Mouse (Mus musculus): ENCODE data around the gene Cyth1. TPM values are rescaled to one million over a fixed set of nuclear protein-coding genes. Genes with fewer than 3 reads are reported as not detected.
A peak's percentile ranks its signal among the peaks of the same experiment; 100 is the strongest.

Gene Cyth1
- polyA plus RNA-seq, 1 experiment from 2014 or later: 11.3 TPM

DNA sequence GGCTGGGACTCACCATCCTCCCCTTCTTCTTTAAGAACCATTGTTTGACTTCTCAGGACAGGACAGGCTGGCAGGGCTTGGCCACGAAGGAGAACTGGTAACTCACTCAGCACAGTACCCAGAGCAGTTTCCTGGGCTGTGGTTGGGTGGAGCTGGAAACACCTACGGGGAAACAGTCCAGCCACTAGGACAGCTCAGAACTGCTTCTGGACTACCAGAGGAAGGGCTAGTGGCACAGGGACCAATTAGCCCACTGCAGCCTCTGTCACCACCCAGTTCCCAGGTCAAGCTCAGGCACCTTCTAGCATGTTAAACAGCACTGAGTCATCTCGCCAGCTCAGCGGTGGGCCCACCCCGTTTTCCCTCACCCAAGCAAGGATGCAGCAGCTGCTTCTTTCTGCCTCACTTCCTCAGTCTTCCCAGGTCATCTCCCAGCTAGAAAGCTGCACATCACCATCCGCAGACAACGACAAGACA, 35.7 kb downstream of the Cyth1 start:
- Histone ChIP-seq H3K27me3 (ENCODE audit: low read depth, poor library complexity, severe bottlenecking) (no peaks in the 10 kb centered on the region), H3K4me1 (peaks cover 50% of the 10 kb centered on the region), H3K9me3 (replicated peaks) (no peaks in the 10 kb centered on the region), H3K36me3 (no peaks in the 10 kb centered on the region), H3K27ac (replicated peaks) (no peak overlapping the region), H3K4me3 (no peak overlapping the region)
- WGBS: 81% methylated on average over 7 of the region's 7 CpGs
- no peak for DNase-seq (ENCODE audit: low spot score)

DNA sequence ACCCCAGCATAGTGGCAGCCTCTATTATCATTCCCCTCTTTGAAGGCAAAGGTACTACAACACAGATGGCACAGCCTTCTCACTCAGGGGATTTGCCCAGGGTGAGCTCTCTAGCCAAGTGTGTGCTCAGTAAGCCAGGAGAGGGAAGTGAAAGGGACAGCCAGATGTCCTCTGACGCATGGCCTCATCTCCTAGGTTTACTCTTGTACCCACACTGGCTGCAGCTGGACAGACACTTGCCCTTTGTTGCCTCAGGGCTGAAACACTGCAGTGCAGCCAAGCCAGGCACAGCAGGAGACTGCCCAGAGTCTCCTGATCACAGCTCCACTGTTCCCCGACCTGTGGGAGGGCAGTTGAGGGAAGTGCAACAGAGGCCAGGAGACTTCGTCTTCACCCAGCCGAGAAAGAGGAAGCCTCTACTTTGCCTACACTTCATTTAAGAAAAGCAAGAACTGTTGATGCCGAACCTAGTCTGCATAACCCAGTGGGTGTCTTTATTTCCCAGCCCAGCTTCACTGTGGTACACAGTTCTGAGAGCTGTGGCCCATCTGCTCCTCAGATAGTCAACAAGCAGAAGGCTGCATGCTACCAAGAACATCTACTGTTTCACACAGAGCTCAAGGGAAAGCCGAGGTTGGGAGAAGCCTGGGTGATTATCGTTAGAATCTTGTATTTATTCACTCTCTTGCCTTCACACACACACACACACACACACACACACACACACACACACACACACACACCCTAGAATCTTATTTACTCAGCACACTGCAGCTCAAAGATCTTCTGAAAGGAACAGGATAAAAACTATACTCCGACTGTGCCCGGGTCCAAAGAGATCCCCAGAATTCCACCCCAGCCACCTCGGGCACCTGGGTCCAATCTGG, 36.4 kb downstream of the Cyth1 start:
- peak overlapping the region; percentile 56 for H3K27ac ChIP-seq (replicated peaks)
- H3K36me3 ChIP-seq: no peaks in the 10 kb centered on the region
- H3K27me3 ChIP-seq (ENCODE audit: low read depth, poor library complexity, severe bottlenecking): no peaks in the 10 kb centered on the region
- WGBS: 48% methylated on average over 10 of the region's 10 CpGs
- no peak for DNase-seq (ENCODE audit: low spot score)
- H3K4me3 ChIP-seq: no peak overlapping the region
- no peaks in the 10 kb centered on the region for H3K9me3 ChIP-seq (replicated peaks)
- peaks cover 57% of the 10 kb centered on the region for H3K4me1 ChIP-seq

DNA sequence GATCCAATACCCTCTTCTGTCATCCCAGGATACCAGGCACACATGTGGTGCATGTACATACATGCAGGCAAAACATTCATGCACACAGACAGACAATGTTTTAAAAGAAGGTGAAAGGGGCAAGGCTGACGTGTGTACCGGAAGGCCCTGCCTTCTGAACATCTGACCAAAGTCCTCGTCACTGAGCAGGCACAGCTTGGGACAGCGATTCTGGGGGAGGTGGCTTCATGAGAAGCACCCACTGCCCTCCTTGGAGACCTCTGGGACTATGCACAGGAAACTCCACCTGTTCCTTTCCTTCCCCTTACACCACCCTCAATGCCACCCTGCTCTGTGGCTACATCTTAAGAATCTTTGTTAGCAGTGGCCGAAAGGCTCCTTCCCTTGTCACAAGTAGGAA, 37.4 kb downstream of the Cyth1 start:
- no peaks in the 10 kb centered on the region for H3K9me3 ChIP-seq (replicated peaks)
- no peak for DNase-seq (ENCODE audit: low spot score)
- peak overlapping the region; percentile 56 for H3K27ac ChIP-seq (replicated peaks)
- 90% methylated on average over 5 of the region's 5 CpGs for WGBS
- H3K4me1 ChIP-seq: peaks cover 57% of the 10 kb centered on the region
- no peak overlapping the region for H3K4me3 ChIP-seq
- H3K36me3 ChIP-seq: no peaks in the 10 kb centered on the region
- H3K27me3 ChIP-seq (ENCODE audit: low read depth, poor library complexity, severe bottlenecking): no peaks in the 10 kb centered on the region

DNA sequence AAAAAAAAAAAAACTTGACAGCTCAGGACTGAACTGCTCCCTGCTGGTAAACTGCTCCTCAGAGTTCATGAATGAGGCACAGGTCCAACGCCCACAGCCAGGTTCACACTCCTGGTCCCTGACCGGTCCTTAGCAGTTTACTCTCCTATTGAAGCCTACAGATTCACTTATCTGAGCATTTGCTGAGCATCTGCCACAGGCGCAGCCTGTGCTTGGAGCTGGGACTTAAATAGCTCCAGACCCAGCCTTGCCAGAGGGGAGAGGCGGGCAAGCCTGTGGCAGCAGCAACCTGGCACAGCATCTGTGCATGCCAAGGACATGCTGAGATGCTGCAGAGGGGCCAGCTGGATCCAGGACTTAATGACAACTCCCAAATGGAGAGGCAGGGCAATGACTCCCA, 38.3 kb downstream of the Cyth1 start:
- Histone ChIP-seq H3K4me3 (no peak overlapping the region), H3K27me3 (ENCODE audit: low read depth, poor library complexity, severe bottlenecking) (no peaks in the 10 kb centered on the region), H3K9me3 (replicated peaks) (no peaks in the 10 kb centered on the region), H3K27ac (replicated peaks) (peak overlapping the region; percentile 38; the same call in 1 of the 2 replicates), H3K4me1 (peaks cover 57% of the 10 kb centered on the region), H3K36me3 (no peaks in the 10 kb centered on the region)
- 93% methylated on average over 4 of the region's 4 CpGs for WGBS
- DNase-seq (ENCODE audit: low spot score): no peak

DNA sequence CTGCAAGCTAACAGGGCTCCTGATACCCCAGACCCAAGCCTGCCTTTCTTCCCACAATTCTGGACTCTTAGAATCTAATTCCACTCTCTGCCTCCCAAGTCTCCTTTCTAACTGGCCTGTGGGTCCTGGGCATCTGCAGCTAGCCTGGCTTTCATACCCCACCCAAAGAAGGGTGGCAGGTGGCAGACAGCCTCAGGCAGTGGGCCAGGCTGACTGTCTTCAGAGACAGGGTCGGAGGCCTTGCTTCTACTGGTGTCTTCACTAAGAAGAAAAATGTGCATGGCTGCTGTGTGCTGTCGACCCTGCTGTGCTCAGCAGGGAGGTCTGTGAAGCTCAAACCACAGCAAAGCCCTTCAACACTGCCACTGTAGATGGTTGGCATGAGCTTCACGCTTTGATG, 39.0 kb downstream of the Cyth1 start:
- Histone ChIP-seq H3K4me3 (no peak overlapping the region), H3K27me3 (ENCODE audit: low read depth, poor library complexity, severe bottlenecking) (no peaks in the 10 kb centered on the region), H3K27ac (replicated peaks) (peak overlapping the region; percentile 29; the same call in 1 of the 2 replicates), H3K36me3 (no peaks in the 10 kb centered on the region), H3K4me1 (peaks cover 57% of the 10 kb centered on the region), H3K9me3 (replicated peaks) (no peaks in the 10 kb centered on the region)
- 73% methylated on average over 3 of the region's 3 CpGs for WGBS
- no peak for DNase-seq (ENCODE audit: low spot score)

DNA sequence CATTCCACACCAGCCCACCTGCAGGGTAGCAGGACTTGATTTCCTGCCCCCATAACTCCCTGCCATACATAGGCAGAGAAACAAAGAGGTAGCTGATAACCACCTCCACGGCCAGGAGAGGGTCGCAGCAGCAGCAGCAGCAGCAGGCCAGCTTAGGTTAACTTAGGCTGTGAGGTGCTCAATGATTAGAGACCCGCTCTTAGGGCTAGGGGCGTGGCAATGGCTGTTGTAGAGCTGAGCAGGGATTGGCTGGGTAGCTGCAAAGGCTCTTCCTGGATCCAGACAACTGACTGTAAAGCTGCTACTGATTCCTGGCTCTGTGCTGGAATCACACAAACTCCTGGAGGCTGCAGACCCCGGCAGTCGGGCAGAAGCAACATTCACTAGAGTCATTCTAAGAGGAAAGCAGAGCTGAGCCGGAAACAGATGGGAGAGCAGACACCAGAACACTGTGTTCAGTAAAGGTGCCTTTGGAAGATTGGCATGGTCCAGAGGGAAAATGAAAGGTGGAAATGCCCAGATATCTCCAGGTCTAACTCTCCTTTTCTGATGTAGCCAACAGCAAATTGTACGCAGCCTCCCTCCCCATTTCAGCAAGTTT, 39.6 kb downstream of the Cyth1 start:
- H3K4me1 ChIP-seq: peaks cover 57% of the 10 kb centered on the region
- no peak for DNase-seq (ENCODE audit: low spot score)
- no peak overlapping the region for H3K4me3 ChIP-seq

DNA sequence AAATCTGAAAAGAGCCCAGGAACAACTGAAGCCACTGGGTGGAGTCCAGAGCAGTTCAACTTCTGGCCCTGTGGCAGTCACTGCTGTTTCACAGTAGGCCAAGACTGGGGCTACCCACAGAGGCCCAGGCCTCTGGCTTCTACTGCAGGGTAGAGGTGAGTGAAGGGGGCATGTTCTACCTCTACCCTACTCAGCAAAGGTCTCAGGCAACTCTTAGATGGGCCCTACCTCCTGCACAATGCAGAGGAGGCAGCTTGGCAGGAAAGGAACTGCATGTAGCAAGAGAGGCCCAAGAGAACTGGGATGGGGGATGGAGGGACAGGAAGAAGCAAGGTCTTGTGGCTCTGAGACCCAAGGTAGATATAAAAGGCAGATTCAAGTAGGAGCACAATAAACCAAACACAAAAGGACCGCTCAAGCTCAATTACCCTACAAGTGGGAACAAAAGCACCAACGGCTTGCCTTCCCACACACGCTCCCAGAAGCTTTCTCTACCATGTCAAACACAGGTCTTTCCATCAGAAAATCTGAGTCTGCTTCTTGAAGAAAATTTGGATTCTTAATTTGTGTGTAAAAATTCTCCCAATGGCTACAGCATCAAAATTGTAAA, 40.9 kb downstream of the Cyth1 start:
- Histone ChIP-seq H3K36me3 (no peaks in the 10 kb centered on the region), H3K4me1 (peaks cover 64% of the 10 kb centered on the region), H3K9me3 (replicated peaks) (no peaks in the 10 kb centered on the region), H3K4me3 (no peak overlapping the region), H3K27ac (replicated peaks) (peak overlapping the region; percentile 55), H3K27me3 (ENCODE audit: low read depth, poor library complexity, severe bottlenecking) (no peaks in the 10 kb centered on the region)
- 45% methylated on average over 3 of the region's 3 CpGs for WGBS
- no peak for DNase-seq (ENCODE audit: low spot score)

More for the DNA sequence above, 39.6 kb downstream of the Cyth1 start:
- no peaks in the 10 kb centered on the region for H3K27me3 ChIP-seq (ENCODE audit: low read depth, poor library complexity, severe bottlenecking)
- H3K36me3 ChIP-seq: no peaks in the 10 kb centered on the region
- WGBS: 28% methylated on average over 8 of the region's 8 CpGs
- H3K27ac ChIP-seq (replicated peaks): peak overlapping the region; percentile 29
- no peaks in the 10 kb centered on the region for H3K9me3 ChIP-seq (replicated peaks)

DNA sequence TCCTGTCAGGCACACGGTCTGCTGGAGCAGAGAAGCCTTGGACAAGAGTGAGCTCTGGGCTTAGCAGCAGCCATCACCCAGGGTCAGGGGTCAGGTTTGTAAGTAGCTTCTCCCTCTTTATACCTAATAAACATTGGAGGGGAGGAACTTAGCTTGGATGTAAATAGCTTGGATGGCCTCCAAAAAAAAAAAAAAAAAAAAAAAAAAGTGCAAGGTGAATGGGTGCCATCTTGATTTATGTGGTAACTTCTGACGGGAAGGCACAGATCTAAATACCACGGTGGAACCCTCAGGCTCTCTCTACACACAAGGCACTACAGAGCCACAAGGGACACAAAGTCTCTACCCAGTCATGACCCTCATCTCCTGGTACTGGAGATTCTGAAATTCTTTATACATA, 42.1 kb downstream of the Cyth1 start:
- no peak for DNase-seq (ENCODE audit: low spot score)
- Histone ChIP-seq H3K4me3 (no peak overlapping the region), H3K27me3 (ENCODE audit: low read depth, poor library complexity, severe bottlenecking) (no peaks in the 10 kb centered on the region), H3K4me1 (peaks cover 64% of the 10 kb centered on the region), H3K36me3 (no peaks in the 10 kb centered on the region), H3K27ac (replicated peaks) (no peak overlapping the region), H3K9me3 (replicated peaks) (no peaks in the 10 kb centered on the region)
- 93% methylated on average over 3 of the region's 3 CpGs for WGBS

DNA sequence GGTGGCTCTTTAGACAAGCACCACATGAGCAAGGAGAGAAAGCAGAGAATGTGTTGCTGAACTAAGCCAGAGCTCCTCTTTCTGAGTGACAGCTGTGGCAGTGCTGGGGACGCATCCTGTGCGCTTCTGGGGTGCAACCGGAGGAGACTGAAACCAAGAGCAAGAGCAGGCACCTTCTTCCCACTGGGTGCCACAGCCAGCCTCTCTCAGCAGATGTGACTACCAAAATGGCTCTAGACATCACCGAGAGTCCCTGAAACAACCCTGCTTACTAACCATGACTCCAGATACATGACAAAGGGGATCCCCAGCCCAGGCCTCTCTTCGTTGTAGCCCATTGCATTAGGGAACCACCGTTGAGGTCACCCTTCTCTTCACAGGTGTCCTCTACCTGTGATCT, 44.9 kb downstream of the Cyth1 start:
- Histone ChIP-seq H3K9me3 (replicated peaks) (no peaks in the 10 kb centered on the region), H3K4me1 (peaks cover 67% of the 10 kb centered on the region), H3K36me3 (no peaks in the 10 kb centered on the region), H3K4me3 (no peak overlapping the region), H3K27me3 (ENCODE audit: low read depth, poor library complexity, severe bottlenecking) (no peaks in the 10 kb centered on the region), H3K27ac (replicated peaks) (peak overlapping the region; percentile 91)
- no peak for DNase-seq (ENCODE audit: low spot score)
- WGBS: 92% methylated on average over 6 of the region's 6 CpGs

DNA sequence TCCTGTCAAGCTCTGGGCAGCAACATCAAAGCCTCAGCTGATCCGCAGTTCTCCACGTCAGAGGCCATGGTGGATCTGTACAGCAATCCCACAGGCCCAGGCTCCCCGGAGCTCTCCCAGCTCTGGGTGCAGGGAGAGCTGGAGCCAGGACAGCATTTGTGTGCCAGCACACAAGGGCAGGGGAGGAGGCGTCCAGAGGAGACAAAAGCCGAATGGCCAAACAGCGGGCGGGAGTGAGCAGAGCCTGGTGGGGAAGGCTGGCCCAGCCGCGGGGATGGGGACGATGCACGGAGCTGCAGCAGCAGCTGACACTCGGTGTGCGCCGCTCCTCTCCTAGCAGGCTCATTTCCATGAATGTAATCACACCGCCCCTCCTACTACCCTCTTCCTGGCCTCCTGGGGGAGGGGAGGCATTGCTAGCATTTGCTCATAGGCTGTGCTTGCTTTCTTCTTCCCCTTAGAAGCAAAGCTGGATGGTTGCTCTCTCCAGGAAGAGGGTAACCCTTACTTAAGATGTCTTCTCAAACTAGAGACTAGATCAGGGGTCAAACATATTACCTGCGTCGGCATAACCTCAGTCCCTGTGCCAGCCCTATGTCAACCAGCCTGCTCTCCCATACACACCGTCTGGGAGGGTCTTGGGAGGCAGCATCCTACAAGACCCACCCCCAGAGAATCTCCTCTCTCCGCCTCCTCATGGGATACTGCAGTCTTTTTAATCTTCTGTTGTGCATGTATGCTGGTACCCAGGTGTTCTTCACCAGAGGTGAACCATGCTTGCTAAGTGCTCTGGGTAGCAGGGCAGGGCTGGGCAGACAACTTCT, 45.8 kb downstream of the Cyth1 start:
- Histone ChIP-seq H3K9me3 (replicated peaks) (no peaks in the 10 kb centered on the region), H3K27me3 (ENCODE audit: low read depth, poor library complexity, severe bottlenecking) (no peaks in the 10 kb centered on the region), H3K4me3 (peak overlapping the region; percentile 58), H3K27ac (replicated peaks) (peak overlapping the region; percentile 91), H3K4me1 (peaks cover 67% of the 10 kb centered on the region), H3K36me3 (no peaks in the 10 kb centered on the region)
- DNase-seq (ENCODE audit: low spot score): peak; percentile 78
- 5% methylated on average over 19 of the region's 19 CpGs for WGBS

DNA sequence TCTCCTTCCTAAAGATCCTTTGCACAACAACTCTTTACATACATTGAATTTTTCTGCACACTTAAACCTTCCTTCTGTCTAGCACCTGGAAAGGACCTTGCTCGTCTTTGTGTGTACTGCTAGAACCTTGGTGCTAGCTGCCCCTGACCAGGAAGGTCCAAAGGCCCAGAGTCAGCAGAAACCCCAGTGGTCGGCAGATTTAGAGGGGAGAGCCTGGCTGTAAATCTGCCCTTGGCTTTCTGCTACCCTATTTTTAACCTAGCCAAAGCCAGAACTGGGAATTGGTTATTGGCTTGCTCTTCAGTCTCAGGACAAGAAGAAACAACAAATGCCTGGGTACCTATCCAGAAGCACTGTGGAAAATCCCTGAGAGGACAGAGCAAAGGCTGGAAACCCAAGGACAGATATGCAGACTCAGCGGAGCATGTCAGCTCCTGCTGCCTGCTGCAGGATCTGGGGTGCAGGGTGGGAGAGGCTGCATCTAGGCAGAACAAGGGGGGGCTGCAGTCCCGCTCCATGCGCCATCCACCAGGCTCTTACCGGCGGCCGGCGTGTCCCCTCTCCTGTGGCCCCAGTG, 46.5 kb downstream of the Cyth1 start:
- no peaks in the 10 kb centered on the region for H3K9me3 ChIP-seq (replicated peaks)
- peak overlapping the region; percentile 91 for H3K27ac ChIP-seq (replicated peaks)
- no peak for DNase-seq (ENCODE audit: low spot score)
- WGBS: 10% methylated on average over 9 of the region's 9 CpGs
- H3K27me3 ChIP-seq (ENCODE audit: low read depth, poor library complexity, severe bottlenecking): no peaks in the 10 kb centered on the region
- H3K4me3 ChIP-seq: peak overlapping the region; percentile 58
- peaks cover 68% of the 10 kb centered on the region for H3K4me1 ChIP-seq
- H3K36me3 ChIP-seq: no peaks in the 10 kb centered on the region
